Mouse (Mus musculus): ENCODE measurements at regions not wholly inside any gene's neighbourhood (a gene's known extent, or its start where the extent isn't known, plus 50 kb on each side); places are given as distances from the start of the nearest gene placed in this dataset.

DNA sequence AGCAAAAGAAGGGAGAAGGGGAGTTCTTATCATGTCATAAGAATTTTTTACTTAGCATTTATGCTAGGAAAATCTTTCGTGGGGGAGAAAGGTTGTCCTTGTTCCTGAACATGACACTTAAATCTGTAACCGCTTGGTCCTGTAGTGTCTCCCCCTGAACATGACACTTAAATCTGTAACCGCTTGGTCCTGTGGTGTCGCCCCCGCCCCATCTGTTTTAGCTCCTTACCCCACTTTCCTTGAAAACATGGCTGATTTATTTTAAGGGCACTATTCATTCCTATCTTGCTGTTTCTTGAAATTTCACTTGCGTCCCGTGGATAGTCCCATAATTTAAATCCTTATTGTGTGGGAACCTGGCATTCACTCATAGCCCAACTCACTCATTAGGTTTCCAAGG, 82.2 kb downstream of the Rap2a start:
- no peak for DNase-seq (ENCODE audit: low spot score)

DNA sequence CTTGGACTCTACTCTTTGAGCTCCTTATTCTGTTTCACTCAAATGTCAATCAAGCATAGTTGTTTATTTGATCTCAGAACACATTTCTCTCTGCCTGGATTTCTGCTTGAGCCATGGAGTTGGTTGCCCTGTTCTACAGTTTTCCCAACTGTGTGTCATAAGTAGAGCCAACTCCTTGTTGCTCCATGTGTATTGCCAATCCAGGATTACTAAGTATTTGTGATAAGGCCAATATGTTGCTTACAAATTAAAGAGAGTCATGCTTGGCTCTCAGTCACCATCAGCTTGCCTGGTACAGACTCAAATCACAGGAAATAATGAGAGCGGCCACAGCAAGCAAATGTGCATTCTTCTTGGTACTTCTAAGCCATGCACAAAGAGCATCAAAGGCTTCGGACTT, 82.7 kb downstream of the Rap2a start:
- no peak for DNase-seq (ENCODE audit: low spot score)

DNA sequence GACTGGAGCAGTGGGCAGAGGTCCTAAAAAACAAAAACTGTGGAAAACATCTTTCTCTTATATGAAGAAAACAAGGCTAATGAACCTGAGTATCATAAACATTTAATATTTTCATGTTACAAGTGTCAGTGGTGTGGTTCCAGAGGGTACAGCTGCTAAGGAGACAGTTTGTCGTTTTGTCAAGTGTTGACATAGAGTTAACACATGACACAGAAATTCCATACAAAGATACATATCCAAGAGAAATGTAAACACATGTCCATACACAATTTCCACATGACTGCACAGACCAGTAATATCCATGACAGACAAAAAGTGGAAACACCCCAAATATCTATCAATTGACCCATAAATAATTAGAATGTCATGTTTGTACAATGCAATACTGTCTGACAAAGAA, 88.7 kb downstream of the Rap2a start:
- no peak for DNase-seq (ENCODE audit: low spot score)

- DNase-seq (ENCODE audit: low spot score) = no peak
These were observed 89.8 kb downstream of the Rap2a start for GRCm38 (mm10) chr14:120568054-120568453.

- DNase-seq (ENCODE audit: low spot score) = no peak
These were observed 94.0 kb downstream of the Rap2a start for GRCm38 (mm10) chr14:120572238-120572637.

- DNase-seq (ENCODE audit: low spot score) = no peak
These were observed 97.0 kb downstream of the Rap2a start for GRCm38 (mm10) chr14:120575202-120575601.

- no peak for DNase-seq (ENCODE audit: low spot score)
These were observed 100.3 kb downstream of the Rap2a start for GRCm38 (mm10) chr14:120578352-120579080.

DNA sequence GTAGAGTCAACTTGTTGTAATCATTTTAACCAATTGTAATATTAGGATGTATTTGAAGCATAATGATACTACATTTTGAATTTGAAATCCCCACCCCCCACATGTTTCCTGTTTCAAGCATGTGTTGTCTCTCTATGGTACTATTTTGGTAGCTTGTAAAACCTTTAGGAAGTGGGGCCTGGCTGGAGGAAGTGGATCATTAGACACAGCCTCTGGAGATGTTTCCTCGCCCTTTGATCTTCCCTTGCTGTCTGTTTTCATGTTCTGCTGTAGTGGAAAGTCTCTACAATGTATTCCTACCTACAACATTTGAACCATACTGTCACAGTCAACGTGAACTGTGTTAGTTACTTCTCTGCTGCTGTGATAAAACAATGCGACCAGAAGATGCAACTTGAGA, 105.6 kb downstream of the Rap2a start:
- DNase-seq (ENCODE audit: low spot score) = no peak

DNA sequence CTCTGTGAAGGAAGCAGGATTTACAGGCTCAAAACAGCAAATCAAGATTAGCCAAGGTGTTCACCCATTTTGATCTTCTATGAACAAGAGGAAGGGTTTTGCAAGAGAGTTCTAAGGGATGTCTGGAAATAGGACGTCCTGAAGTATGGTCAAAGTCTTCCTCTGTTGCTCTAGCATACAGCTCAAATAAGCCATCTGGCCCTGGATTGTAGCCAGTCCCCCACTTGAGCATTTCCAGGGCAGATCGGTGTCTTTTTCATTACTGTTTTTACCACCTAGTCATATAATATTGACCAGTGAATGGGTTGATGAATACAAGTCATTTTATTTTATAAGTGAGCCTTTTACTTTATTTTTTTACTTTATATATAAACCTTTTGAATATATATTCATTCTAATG, 113.9 kb downstream of the Rap2a start:
- no peak for DNase-seq (ENCODE audit: low spot score)

DNA sequence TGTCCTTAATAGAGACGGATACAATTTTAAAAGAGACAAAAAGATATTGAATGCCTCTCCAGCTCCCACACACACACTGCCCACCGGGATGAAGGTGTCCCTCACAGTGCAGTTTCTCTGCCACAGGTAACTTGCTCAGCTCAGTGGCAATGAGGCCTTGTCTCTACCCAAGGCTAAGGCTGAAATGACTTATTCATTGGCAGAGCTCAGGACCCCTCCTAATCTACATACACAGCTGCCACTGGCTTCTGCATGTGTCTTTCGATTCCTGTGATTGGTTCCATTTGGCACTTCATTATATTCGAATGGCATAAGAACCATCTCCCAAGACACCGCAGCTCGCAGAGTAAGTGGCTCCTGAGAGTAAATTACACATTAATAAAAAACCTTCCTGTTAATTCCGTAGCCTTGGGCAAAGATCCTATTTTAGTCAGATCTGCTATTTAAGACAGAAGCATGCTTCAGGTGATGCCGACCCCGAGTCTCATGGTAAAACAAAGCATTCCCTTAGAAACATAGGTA, 122.2 kb downstream of the Rap2a start:
- no peak for DNase-seq (ENCODE audit: low spot score)

DNA sequence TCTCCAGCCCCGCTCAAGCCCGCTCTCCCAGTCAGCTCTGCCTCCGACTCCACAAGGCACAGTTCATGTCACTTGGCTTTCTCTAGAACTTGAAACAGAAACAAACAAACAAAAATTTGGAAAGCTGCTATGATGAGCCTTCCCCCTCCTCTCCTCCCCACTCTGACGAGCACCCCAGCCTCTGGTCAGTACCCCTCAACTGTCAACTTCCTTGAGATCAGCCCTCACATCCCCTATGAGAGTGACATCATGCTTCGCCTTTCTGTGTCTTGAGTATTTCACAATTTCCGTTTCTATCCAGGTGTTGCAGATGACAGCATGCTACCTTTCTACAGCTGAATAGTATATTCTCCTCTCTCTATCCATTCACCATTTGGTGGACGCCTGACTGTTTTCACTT, 123.3 kb downstream of the Rap2a start:
- no peak for DNase-seq (ENCODE audit: low spot score)

GRCm38 (mm10) chr14:120603849-120604492, 125.7 kb downstream of the Rap2a start:
- DNase-seq (ENCODE audit: low spot score) = no peak

GRCm38 (mm10) chr14:120607801-120608200, 129.6 kb downstream of the Rap2a start:
- DNase-seq (ENCODE audit: low spot score) = no peak

DNA sequence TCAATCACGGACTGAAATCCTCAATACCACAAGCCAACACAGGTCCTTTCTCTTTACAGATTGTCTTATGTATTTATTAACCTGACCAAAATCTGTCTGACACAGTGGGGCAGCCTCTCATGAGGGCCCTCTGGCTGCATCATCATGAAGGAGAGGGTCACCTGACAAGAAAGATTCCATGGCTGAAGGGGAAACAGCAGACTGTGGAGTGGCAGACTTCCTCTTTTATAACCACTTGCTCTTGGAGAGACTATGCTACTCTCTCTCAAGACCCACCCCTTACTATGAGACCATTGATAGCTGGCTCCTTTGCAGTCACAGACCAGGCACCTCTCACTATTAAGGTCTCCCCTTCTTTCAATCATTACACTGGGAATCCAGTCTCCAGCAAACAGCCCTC, 133.1 kb downstream of the Rap2a start:
- no peak for DNase-seq (ENCODE audit: low spot score)

- DNase-seq (ENCODE audit: low spot score) = no peak
These were observed 148.1 kb downstream of the Rap2a start for GRCm38 (mm10) chr14:120626223-120626935.

DNA sequence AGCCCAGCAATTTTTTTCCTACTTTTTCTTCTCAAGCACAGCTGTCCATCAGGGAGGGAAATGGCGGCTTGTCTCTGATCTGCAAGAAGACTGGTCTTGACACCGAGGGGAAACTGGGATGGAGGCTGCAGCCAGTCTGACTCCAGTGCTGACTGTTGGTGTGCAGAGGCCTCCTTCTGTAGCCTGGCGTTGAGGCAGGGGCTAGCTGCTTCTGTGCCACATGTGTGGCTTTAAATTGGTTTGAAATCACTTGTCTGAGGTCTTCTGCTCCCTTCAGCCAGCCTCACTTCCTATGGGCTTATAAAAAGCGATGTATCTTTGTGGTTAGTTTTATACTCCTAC, 148.7 kb downstream of the Rap2a start:
- no peak for DNase-seq (ENCODE audit: low spot score)

- no peak for DNase-seq (ENCODE audit: low spot score)
These were observed 154.5 kb downstream of the Rap2a start for GRCm38 (mm10) chr14:120632771-120633170.

DNA sequence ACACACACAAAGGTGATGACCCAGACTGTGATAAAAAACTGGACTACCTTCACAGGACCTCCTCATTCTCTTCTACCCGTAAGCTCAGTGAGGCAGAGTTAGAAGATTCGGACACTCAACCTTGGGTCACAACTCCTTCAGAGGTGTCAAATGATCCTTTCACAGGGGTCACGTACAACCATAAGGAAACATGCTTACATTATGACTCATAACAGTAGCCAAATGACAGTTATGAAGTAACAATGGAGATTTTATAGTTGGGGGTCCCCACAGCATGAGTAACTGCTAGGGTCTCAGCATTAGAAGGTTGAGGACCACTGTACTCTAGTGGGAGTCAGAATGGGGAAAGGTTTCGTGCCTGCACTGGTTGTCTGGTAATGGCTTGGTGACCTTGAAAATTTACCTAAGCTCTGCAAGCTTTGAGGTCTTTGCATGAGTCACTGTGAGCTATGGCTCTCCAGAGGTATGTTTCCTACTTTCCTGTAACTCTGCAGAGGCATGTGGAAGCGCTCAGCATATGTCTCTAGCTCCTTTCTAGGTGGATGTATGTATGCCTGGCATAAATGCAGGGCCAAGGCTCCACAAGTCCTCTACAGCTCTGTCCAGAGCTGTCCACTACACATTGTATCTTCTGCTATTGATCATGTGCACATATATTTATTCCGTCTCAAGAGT, 158.6 kb downstream of the Rap2a start:
- DNase-seq (ENCODE audit: low spot score) = no peak

DNA sequence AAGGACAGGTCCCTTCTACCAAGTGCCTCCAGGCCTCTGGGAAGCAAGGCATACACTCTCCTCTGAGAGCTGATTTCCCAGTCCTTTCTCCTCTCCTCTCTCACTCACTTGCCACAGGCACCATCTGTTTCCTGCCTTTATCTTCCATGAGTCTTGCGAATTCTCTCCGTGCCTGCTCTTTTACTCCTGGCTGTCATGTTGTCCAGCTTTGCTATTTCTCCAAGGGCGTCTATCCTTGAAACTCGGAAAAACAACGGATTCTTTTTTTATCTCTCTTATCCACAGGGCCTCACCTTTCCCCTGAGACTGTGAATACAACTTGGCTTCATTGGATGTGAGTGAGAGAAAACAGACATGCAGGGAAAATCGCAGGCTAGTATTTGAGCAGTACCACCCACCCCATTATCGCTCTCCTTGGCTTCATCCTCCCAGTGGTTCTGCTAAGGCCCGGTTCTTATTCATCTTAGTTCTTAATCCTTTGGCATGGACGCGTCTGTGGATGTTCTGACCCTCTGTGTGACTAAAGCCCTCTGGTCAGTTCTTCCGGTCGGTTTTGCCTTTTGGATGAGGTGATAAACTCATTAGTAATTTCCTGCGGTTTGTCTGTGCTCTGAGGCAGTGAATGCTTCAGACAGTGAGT, 159.4 kb downstream of the Rap2a start:
- no peak for DNase-seq (ENCODE audit: low spot score)

- DNase-seq (ENCODE audit: low spot score) = no peak
These were observed 164.3 kb downstream of the Rap2a start for GRCm38 (mm10) chr14:120642591-120642990.

DNA sequence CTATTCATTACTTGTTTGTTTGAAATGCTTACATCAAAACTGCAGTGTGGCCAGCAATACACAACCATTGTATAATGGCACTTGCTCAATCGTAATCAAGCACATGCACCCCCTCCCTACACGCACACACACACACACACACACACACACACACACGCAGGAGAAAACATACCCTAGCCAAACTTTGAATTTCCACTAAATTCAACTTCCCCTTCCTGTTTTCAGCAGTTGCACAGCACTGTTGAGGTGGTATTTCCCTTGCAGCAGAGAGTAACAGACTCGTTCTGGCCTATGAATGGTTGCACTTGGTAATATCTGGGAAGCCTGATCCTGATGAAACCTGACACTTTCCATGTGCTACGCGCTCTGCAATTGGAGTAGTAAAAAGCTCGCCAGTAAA, 173.8 kb downstream of the Rap2a start:
- DNase-seq (ENCODE audit: low spot score) = no peak

DNA sequence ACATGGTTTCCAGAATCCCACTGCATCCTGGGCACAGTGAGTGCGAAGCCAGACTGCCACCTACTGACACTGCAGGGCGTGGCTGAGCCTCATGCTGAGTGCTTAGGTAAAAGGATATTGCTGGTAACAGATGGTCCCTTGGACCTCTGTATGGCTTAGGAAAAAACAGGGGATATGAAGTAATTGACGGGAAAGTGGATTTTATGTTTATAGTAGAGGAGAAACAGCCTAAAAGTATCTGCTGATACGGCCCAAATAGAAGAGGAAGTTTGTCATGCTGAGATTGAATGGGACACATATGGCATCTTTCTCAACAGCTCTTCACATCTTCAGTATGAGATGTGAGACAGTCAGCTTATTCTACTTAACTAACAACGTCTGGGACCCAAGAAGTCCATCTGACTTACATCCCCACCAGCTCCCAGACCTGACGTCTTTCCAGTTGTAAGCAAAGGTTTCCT, 182.1 kb downstream of the Rap2a start:
- peak; percentile 35 for DNase-seq (ENCODE audit: low spot score)

Data from urinary bladder, postnatal 14 days (tissue).